Mouse (Mus musculus): ENCODE data around the gene Bcl2l15. TPM values are rescaled to one million over a fixed set of nuclear protein-coding genes. Genes with fewer than 3 reads are reported as not detected.
"Not testable (repeated sequence)": the region's sequence is repeated elsewhere in the genome, so short reads cannot be mapped to it uniquely, and the experiment has no call there.

Gene Bcl2l15
- total RNA-seq (2022), result 1 to 10 TPM in 2 of 4 experiments, under 1 TPM in 2; 0.56 to 3.6 (median 1.9) TPM

DNA sequence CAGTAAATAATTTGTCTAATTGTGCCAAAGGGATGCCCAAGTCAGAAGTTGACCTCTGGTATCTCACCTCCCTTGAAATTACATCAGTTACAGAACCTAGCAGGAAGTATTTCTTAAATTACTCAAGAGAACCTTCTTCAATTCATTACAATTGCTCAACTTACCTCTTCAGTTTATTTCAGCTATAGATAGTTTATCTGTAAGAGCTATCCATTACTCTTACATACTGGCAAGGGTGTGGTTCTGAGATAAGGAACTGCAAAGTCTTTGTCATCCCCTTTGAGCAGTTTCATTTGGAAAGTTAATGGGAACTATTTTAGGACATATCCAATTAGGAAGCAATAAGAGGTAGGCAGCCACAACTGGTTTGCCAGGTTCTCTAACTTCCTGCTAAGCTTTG lies at the start of gene Bcl2l15:
Gene Bcl2l15 (plus strand): TSS at position 176 of the 400 bp plus-strand sequence.
- DNase-seq (ENCODE audit: low spot score in 2 of 2), result no peak

DNA sequence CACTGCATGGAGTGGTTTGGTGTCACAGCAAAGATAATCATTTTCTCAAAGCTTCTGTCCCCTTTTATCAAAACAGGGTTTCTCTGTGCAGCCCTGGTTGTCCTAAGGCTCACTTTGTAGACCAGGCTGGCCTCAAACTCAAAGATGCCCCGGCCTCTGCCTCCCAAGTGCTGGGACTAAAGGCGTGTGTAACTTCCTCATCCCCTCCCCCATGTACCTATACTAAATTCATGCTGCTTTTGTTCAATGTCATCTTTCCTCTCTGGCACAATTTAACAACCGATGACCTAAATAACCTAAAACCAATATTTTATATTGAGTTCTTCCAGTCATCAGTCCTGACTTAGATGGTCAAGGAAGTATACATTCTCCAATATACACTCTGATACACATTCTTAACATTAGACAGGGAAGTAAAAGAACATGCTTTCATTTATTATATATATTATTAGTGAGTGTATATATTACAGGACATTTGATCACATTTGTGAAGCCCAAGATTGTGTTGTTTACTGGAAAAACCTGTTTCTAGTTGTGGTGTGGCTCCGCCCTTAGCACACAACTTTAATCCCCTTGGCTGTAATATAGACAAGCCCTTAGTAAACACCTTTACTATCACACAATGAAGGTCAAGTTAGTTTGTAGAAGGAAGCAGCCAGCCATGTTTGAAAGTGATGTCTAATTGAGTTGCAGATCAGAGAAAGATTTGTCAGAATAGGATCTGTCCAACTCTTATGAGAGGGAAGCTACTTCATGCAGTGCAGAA lies 49.4 kb upstream of the Bcl2l15 start:
- DNase-seq (ENCODE audit: low spot score in 2 of 2), result no peak

DNA sequence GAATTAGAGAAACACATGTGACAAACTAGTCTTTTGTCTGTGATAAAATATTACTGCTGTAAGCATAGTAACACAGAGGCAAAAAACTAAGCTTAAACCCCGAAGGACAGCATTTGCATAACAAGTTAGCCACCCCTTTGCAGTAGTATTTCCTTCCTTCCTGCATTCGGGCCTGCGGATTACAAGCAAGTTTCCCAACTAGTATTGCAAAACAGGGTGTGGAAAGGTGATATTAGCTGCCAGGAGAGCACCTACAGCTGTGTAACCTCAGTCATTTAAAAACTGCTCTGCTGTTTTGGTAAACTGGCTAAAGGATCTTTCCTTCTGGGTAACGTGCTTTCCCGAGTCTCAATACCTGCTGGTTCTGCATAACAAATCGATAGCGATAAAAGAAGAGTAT lies 45.2 kb upstream of the Bcl2l15 start:
- DNase-seq (ENCODE audit: low spot score in 2 of 2), result no peak

DNA sequence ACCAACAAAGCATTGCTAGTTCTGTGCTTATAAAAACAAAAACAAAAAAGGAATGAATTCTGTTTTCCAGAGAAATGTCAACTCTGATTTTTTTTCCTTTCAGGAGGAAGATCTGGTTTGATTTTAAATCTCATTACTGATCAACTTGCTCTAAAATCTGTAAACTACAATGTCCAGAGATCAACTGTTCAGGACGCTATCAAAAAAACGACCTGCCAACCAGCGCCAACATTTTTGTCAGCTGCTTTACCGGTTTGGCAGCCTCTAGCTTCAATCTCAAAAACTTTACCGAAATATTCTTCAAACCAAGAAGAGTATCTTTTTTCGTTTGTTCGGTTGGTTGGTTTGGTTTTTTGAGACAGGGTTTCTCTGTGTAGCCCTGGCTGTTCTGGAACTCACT lies 43.3 kb upstream of the Bcl2l15 start:
- no peak for DNase-seq (ENCODE audit: low spot score in 2 of 2)

DNA sequence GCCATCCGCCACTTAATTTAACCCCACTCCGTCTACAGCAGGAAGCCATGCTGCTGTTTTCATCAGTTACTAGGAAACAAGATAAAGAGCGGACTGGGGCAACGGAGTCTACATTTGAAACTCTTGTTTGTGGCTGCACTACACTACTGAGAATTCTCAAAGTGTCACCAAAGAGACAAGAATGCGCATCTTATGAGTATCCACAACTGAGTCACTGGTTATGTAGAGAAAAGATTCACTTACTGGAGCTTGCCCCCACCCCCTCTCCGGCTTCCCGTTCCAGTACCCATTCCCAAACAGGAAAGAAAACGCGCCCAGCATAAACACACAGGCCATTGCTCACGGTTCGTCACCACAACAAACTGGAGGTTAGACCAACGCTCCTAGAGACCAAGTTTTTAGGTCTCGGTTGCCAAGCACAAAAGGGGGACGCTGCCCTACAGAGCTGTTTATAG lies 42.5 kb upstream of the Bcl2l15 start:
- no peak for DNase-seq (ENCODE audit: low spot score in 2 of 2)

DNA sequence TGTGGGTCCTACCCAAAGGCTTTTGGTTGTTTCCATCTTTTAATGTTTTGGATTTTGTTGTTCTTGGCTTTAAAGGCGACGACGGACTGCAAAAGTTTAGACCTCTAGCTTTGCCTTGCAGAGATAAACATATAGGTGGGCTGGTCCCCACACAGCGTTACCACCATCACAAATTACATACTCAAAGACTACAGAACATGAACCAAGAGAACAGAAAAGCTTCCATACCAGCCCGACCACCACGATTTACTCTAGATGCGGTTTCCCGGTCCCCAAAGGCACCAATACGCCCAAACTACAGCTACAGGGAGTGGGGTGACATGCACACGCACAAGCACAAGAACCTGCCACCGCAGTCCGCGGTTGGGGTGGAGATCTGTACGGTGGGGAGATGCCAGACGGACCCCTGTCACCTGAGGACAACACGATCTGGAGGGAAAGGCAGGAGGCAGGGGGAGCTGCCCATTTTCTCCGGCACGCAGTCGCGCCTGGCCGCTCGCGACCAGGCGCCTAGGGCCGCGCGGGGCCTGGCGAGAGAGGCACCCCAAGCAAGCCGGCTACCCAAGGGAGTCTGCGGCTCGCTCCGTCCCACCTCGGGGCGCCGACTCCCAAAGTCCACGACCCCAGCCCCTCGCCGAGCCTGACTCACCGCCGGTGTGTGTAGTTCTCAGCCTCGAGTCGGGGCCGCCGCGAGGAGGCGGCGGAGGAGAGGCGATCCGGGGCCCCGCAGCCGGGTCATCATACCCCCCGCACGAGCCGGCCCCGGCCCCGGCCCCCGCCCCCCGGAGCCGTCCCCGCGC lies 41.9 kb upstream of the Bcl2l15 start:
- no peak for DNase-seq (ENCODE audit: low spot score in 2 of 2)

DNA sequence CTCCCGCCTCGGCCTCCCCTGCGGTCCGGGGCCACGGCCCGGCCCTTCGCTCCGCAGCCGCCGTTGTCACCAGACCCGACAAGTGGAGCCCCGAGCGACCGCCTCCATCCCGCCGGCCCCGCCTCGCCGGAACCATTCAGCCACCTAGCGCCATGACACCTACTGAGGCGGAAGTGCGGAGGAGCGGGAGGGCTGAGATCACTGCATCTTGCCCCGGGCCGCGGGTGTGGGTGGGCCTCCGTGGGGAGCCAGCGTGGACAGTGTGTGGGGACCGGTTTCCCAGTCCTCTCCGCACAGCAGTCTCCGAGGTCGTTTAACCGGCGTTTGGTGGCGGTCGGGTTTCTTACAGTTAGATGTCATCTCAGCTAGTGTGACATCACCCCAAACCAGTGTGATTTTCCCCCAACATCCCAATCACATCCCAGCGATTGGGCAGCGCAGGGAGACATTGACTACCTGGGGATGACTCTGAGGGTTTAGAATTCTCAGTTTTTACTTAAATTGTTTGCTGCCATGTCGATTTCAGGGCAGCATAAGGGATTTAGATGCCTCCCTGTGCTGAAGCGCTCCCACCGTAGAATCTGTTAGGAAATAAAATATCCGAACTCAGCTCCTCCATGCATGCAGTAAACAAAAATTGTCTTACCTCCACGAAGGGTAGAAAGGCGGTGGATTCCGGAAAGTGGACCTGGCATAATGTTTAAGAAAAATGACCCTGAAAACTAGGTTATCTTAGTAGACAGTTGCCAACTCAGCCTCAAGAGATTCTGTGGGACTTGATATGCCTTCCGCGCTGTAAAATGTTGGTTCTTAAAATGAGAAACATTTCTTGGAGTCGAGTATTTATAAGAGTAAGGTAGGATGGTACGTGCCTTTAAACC lies 40.9 kb upstream of the Bcl2l15 start, which contains the start of gene Hipk1:
Gene Hipk1 (minus strand): TSS at position 334 of the 881 bp plus-strand sequence.
- DNase-seq (ENCODE audit: low spot score in 2 of 2), result peak; percentile 92 to 94

DNA sequence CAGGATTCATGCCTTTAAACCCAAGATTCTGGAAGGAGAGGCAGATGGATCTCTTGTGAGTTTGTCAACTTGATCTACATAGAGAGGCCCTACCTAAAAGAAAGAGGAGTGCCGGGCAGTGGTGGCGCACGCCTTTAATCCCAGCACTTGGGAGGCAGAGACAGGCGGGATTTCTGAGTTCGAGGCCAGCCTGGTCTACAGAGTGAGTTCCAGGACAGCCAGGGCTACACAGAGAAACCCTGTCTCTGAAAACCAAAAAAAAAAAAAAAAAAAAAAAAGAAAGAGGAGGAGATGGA lies 40.3 kb upstream of the Bcl2l15 start:
- DNase-seq (ENCODE audit: low spot score in 2 of 2), result not testable (repeated sequence)

DNA sequence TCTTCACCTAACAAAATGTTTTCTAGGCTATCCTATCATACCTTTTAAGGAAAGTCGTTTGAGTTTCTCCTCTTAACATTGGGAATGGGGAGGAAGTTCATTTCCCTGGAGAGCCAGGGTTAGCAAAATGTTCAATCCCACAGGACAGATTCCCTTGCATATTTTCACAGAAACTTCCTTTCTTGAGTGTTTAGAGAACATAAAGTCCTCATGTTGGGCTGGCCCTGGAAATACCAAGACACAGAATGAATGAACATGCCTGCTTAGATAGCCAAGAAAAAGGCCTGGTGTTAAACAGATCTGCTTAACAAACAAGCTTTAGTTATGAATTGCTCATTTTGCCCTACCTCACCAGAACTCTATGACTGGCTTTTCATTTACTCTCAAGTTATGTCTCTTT lies 39.8 kb upstream of the Bcl2l15 start:
- DNase-seq (ENCODE audit: low spot score in 2 of 2), result no peak

DNA sequence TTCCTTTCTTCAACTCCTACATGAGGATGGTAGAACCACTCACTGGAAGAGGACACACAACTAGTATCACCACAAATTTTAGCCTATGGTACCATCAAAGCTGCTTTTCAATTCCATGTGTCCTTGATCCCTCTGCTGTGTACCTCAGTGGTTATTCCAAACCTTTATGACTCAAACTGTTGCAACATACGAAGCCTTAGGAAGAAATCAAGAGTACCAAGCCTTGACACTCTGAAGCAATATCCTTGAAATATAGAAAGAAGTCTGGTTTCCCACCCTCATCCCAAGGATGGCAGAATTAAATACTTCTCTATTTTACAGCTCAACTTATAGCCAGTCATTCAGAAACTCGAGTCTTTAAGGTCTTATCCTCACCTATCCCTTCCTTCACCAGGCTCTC lies 36.0 kb upstream of the Bcl2l15 start:
- no peak for DNase-seq (ENCODE audit: low spot score in 2 of 2)

DNA sequence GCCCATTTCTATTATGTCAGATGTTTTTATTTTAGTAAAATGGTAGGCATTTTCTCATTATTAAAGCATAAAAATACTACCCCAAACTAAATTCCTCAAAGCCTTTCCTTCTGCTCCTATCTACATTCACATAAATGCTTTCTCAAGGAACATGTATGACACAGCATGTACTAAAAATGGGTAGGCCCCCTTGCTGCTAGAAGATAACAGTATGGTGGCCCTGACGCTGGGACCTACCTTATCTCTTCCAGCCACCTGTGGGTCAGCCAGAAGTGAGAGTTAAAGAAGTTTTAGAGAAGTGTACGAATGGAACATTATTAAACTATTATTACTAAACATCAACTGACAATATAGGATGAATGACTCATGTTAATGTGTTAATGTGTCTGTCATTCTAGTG lies 32.9 kb upstream of the Bcl2l15 start:
- no peak for DNase-seq (ENCODE audit: low spot score in 2 of 2)

DNA sequence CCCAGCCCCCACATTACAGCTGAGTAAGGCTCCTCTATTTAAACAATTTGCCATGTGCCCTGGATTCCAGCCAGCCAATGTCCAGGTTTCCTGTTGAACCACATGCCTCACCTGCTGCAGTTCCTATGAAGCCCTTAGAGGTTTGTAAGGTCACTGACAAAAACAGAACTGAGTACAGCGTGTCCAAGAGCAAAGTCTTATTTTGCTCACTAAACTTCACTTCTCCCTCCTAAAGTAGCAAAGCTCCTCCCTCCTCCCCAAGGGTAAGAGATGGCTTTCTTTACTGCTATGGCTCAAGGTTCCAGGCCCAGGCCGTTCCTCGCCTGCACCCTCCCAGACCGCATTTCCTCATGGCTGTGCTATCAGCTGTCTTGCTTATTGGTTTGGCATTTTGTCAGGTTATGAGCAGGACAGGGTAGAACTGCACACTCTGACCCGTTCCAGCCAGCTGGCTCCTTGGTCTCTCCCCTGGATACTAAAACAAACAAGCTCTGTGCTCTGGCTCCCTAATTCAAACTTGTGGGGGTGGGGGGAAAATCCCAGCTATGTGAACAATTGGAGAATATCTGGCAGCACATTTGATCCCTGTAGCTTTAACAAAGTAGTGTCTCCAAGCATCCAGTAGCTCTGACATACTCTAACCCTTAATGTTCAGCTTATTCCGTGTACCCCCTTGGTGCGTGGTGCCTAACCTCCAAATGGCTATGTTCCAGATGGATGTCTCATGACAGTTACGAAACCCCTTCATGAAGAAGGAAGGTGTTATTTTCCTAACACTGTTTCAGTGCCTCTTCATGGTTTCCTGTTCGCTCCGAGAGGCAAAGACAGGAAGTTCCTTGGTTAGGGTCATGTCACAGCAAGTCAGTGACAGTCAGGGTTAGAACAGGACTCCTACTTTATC lies 30.5 kb upstream of the Bcl2l15 start:
- peak; percentile 69 to 81 for DNase-seq (ENCODE audit: low spot score in 2 of 2)

DNA sequence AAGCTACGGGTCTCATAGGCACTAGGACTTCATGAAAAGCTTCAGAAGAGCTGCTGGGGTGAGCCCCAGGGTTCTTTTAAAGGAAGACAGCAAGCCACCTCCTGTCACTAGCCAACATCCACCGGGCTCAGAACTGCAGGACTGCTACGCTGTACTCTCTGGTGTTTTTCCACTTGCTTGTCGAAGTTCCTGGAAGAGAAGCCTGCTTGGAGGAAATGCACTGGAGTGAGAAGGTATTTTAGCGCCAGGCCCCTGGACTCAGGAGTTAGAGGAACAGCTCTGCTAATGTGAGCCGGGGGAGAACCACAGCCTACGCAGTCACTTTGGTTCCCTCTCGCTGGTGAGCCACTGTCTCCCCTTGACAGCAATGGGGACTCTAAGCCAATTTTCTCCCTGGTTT lies 29.5 kb upstream of the Bcl2l15 start:
- no peak for DNase-seq (ENCODE audit: low spot score in 2 of 2)

DNA sequence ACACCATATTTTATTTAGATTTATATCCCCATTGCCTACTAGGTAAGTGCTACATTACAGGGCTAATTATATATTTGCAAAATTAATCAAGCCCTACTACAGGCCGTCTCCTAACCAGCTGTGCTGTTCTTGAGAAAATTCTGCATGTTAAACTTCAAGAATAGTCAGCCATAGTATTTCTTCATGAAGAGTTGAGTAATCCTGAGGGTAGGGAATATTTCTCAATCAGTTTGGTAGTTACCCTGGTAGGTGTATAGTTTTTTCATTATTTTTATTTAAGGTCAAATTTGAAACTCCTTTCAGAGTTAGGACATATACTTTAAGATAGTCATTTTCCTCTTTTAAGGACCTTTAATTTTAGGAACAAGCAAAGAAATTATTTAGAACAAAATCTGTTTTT lies 26.7 kb upstream of the Bcl2l15 start:
- no peak for DNase-seq (ENCODE audit: low spot score in 2 of 2)

DNA sequence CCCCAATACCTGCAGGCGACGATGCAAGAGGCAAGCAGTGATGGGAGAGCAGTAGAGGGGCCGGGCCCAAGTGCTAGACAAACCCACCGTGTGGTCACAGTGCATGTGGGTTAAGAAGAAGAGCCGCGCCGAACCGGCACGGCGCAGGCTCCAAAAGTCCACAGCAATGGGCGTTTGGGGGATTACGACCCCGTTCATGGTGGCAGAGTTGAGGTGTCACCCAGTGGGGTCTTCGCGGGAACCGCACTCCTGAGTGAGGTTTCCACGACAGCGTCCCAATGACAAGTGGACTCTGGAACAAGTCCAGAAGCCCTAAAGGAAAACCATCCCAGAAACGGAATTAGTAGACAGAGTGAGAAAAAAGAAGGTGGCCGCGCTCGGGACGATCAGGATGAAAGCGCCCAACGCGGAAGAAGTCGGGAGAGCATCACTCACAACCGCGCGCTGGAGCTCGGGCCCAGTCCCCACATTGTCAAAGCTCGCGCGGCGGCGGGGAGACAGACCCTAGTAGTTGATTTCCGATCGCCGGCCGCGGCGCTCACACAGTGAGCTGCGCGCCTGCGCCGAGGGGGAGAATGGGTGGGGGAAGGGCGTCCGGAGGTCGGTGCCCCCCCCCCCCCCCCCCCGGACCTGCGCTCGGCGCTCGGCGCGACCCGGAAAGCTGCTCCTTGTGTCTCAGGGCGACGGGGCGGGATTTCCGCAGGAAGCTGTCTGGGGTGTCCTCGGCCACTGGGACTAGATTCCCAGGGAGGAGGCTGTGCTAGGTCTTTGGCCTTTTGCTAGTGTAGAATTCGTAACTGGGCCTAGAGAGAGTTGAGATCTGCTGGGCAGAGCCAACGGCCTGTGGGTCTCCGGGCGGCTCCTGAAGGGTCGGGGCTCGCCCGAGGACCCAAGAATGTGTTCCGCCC lies 23.3 kb upstream of the Bcl2l15 start, which contains the start of the genes Dclre1b, Ap4b1 and Gm43064:
Gene Dclre1b (minus strand): TSS at position 554 of the 908 bp plus-strand sequence.
Gene Ap4b1 (plus strand): TSS at position 630 of the 908 bp plus-strand sequence.
Gene Gm43064 (plus strand): TSS at position 683 of the 908 bp plus-strand sequence.
- peak; percentile 74 to 83 for DNase-seq (ENCODE audit: low spot score in 2 of 2)

DNA sequence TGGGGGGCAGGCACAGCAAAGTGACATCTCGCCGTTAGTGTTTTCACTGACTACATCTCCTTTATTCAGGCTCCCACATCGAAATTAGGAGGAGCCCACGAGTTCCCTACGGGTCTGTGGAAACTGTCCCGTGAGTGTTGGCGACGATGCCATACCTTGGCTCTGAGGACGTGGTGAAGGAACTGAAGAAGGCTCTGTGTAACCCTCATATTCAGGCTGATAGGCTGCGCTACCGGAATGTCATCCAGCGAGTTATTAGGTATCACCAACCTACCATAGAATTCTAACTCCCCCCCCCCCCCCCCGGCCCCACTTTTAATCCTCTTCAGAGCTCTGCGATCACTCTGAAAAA lies 22.6 kb upstream of the Bcl2l15 start:
- no peak for DNase-seq (ENCODE audit: low spot score in 2 of 2)

DNA sequence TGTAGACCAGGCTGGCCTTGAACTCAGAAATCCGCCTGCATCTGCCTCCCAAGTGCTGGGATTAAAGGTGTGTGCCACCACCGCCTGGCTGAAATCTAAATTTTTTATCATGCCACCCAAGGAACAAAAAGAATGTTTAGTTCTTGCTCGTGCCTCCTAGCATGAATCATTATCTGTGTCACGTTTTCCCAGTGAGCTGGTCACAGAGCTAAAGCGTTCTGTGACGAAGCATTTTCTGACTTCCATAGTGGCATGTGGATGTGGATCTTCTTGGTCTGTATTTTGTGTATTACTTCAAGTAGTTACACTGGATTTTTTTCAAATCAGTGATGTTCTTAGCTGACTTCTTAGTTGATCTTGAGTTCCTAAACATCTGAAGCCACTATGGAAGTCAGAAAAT lies 21.4 kb upstream of the Bcl2l15 start:
- DNase-seq (ENCODE audit: low spot score in 2 of 2), result no peak

DNA sequence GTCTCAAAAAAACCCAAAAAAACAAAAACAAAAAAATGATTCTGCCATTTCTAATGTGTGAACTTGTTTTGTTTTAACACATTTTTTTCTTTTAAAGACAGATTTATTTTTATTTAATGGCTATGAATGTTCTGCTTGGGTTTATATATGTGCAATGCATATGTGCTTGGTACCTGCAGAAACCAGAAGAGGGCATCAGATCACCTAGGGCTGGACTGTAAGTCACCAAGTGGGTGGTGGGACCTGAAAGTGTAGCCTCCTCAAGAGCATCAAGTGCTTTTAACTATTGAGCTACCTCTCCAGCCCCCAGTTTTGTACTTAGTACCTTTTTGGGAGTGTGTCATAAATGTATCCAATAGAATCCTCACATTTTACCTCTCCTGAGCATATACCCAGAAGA lies 4.9 kb upstream of the Bcl2l15 start:
- no peak for DNase-seq (ENCODE audit: low spot score in 2 of 2)

DNA sequence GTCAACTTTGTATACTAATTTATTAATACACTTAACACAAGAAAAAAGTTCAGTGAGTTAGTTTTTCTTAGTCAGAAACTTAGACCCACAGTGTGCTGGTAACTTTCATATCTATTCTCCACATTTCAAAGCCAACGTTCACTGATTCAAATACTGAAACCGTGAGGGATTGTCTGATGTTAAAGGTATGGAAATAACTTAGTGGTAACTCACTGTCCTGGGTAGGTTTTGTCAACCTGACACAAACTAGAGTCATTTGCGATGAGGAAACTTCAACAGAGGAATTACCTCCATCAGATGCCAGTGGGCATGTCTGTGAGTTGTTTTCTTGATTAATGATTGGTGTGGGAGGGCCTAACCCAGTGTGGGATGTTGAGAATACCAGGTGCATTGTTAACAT lies 3.4 kb upstream of the Bcl2l15 start:
- DNase-seq (ENCODE audit: low spot score in 2 of 2), result no peak

All from layer of hippocampus, adult 8-10 months (tissue).